Mouse (Mus musculus): ENCODE data around the gene Cox19. TPM values are rescaled to one million over a fixed set of nuclear protein-coding genes. Genes with fewer than 3 reads are reported as not detected.
A peak's percentile ranks its signal among the peaks of the same experiment; 100 is the strongest.

The Cox19 gene
- polyA plus RNA-seq, 1 experiment from 2014 or later: 108 TPM

- no peaks in the 10 kb centered on the region for H3K36me3 ChIP-seq
- no peaks in the 10 kb centered on the region for H3K27me3 ChIP-seq
- no peak overlapping the region for H3K4me3 ChIP-seq
- ATAC-seq (ENCODE audit: insufficient number of reproducible peaks, insufficient read depth, low FRiP score, low TSS enrichment, low read depth): no peak
- 69% methylated on average over 3 of the region's 3 CpGs for WGBS
- H3K4me1 ChIP-seq: no peaks in the 10 kb centered on the region
- no peak overlapping the region for H3K4me2 ChIP-seq
- no peak overlapping the region for H3K27ac ChIP-seq
- H3K9me3 ChIP-seq: no peaks in the 10 kb centered on the region
- no peak overlapping the region for H3K9ac ChIP-seq
Observed at GRCm38 (mm10) chr5:139309946-139310345, 41.3 kb downstream of the Cox19 start.

DNA sequence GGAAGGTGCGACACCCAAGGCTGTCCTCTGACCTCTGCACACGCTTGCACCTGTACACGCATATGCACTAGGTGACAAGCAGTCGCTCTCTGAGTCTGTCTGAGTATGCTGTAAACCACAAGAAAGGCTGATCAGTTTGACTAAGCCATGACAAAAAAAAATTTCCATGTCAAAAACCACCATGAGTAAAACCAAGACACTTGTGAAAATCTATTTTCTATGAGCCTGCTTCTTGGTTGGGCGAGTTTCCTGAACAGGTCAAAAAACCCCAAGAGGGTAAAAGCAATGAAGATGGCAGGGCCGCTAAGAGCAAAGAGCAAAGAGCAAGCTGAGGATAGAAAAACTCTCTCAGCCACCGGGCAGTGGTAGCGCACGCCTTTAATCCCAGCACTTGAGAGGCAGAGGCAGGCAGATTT, 47.6 kb downstream of the Cox19 start:
- 84% methylated on average over 9 of the region's 9 CpGs for WGBS
- Histone ChIP-seq H3K27ac (no peak overlapping the region), H3K9me3 (no peaks in the 10 kb centered on the region), H3K9ac (no peak overlapping the region), H3K4me3 (no peak overlapping the region), H3K4me1 (no peaks in the 10 kb centered on the region), H3K4me2 (no peak overlapping the region), H3K36me3 (no peaks in the 10 kb centered on the region), H3K27me3 (no peaks in the 10 kb centered on the region)
- ATAC-seq (ENCODE audit: insufficient number of reproducible peaks, insufficient read depth, low FRiP score, low TSS enrichment, low read depth): no peak

GRCm38 (mm10) chr5:139302101-139302500, 49.1 kb downstream of the Cox19 start:
- Histone ChIP-seq H3K9me3 (no peaks in the 10 kb centered on the region), H3K4me1 (no peaks in the 10 kb centered on the region), H3K9ac (no peak overlapping the region), H3K27ac (no peak overlapping the region), H3K4me3 (no peak overlapping the region), H3K27me3 (no peaks in the 10 kb centered on the region), H3K4me2 (no peak overlapping the region), H3K36me3 (no peaks in the 10 kb centered on the region)
- WGBS: 90% methylated on average over 6 of the region's 6 CpGs
- ATAC-seq (ENCODE audit: insufficient number of reproducible peaks, insufficient read depth, low FRiP score, low TSS enrichment, low read depth): no peak

- no peak overlapping the region for H3K4me2 ChIP-seq
- no peaks in the 10 kb centered on the region for H3K36me3 ChIP-seq
- 88% methylated on average over 5 of the region's 5 CpGs for WGBS
- no peak for ATAC-seq (ENCODE audit: insufficient number of reproducible peaks, insufficient read depth, low FRiP score, low TSS enrichment, low read depth)
- H3K27ac ChIP-seq: no peak overlapping the region
- no peak overlapping the region for H3K9ac ChIP-seq
- no peaks in the 10 kb centered on the region for H3K27me3 ChIP-seq
- no peak overlapping the region for H3K4me3 ChIP-seq
- no peaks in the 10 kb centered on the region for H3K9me3 ChIP-seq
- no peaks in the 10 kb centered on the region for H3K4me1 ChIP-seq
Observed at GRCm38 (mm10) chr5:139297745-139298144, 53.5 kb downstream of the Cox19 start.

DNA sequence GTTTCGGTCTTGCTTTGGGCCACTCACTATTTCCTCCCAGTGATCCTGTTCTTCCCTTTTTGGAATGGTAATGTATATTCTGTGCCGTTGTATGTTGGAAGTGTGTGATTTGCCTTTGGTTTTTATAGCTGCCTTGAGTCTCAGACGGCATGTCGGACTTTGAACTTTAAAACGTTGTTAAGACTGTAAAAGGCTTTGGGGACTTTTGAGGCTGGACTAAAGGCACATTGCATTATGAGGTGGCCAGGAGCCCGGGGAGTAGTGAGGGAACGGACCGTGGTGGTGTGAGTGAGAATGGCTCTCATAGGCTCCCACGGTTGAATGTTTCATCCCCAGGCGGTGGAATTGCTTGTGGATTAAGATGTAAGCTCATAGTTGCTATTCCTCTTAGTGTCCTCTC, 54.1 kb downstream of the Cox19 start:
- Histone ChIP-seq H3K4me2 (no peak overlapping the region), H3K4me1 (no peaks in the 10 kb centered on the region), H3K27me3 (no peaks in the 10 kb centered on the region), H3K27ac (no peak overlapping the region), H3K9ac (no peak overlapping the region), H3K36me3 (no peaks in the 10 kb centered on the region), H3K9me3 (no peaks in the 10 kb centered on the region), H3K4me3 (no peak overlapping the region)
- 88% methylated on average over 10 of the region's 10 CpGs for WGBS
- ATAC-seq (ENCODE audit: insufficient number of reproducible peaks, insufficient read depth, low FRiP score, low TSS enrichment, low read depth): no peak

DNA sequence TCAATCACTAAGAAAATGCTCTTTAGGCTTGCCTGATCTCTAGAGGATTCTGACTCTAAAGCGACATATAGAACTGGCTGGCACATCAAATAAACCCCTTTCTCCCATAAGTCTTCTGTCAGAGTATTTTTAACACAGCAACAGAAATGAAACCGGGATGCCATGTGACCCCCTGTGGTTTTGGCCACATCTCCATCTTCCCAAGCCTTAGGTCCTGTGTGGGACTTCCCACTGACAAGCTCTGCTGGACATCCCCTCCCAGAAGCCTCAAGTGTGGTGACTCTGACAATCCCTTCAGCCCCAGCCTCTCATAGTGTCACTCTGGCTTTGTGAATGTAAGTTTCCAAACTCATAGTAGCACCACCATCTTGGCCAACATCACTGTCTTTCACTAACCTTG, 57.1 kb downstream of the Cox19 start:
- Histone ChIP-seq H3K9ac (no peak overlapping the region), H3K4me1 (no peaks in the 10 kb centered on the region), H3K9me3 (no peaks in the 10 kb centered on the region), H3K27me3 (no peaks in the 10 kb centered on the region), H3K27ac (no peak overlapping the region), H3K4me2 (no peak overlapping the region), H3K36me3 (no peaks in the 10 kb centered on the region), H3K4me3 (no peak overlapping the region)
- no peak for ATAC-seq (ENCODE audit: insufficient number of reproducible peaks, insufficient read depth, low FRiP score, low TSS enrichment, low read depth)
- 83% methylated on average over 2 of the region's 2 CpGs for WGBS

DNA sequence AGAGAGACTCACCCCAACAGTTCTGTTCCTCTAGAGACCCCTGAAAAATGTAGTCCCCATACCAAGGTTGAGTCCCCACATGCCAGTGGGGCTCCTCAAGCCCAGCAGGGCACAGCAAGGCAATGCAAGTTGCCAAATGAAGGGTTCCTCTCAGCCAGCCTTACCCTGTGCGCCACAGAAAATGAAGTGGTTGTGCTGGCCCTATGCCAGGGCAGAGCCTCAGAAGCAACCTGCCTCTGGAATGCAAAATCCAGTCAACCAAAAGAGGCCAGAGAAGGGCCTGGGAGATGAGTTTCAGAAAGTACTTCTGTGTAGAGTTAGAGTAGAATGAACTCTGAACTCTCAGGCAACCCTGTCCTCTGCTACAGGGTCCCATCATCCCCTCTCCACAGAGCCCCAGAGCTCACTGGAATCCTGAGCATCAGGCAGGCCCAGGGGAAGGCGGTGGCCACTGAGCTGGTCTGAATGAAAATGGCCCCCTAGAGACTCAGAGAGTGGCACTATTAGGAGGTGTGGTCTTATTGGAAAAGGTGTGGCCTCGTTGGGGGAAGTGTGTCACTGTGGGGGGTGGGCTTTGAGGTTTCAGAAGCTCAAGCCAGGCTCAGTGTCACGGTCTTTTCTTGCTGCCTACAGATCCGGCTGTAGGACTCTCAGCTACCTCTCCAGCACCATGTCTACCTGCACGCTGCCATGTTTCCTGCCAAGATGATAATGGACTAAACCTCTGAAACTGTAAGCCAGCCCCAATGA, 59.2 kb downstream of the Cox19 start:
- Histone ChIP-seq H3K4me1 (no peaks in the 10 kb centered on the region), H3K27me3 (no peaks in the 10 kb centered on the region), H3K4me2 (no peak overlapping the region), H3K9me3 (no peaks in the 10 kb centered on the region), H3K4me3 (no peak overlapping the region), H3K36me3 (no peaks in the 10 kb centered on the region), H3K27ac (no peak overlapping the region), H3K9ac (no peak overlapping the region)
- WGBS: 78% methylated on average over 6 of the region's 6 CpGs
- ATAC-seq (ENCODE audit: insufficient number of reproducible peaks, insufficient read depth, low FRiP score, low TSS enrichment, low read depth): 0 out of 2 replicates have a peak, but pooled peaks have one; percentile 15

DNA sequence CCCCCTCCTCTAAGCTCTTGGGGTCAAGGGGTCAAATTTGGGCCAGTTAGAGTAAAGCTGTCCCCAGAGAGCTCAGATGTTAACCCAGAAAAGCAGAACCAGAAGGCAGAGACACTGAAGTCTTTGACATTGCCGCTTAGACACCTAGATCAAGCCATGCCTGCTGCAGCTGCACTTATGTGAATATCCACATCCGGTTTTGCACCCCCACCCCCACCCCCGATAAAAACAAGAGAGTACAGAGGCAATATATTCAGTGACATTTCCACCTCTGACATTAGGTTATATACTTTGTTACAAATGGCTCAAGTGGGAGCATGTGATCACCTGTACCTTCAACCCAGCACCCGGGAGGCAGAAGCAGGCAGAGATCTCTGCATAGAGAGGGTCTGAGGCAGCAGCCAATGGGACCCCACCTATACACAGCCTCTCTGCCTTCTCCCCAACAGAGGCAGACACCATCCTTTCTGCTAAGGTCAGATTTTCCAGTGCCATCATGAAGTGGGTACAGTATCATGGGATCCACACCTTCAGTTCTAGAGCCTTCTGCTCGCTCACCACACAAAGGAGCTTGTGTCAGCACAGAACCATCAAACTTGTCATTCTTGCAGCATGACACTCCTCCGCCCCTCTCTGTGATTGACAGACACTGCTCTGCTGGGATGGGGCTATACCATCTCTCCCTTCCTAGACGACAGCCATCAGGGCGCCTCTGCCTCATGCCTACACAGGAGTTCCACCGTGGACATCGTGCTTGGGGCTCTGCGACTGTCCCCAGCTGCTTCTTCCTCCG, 60.6 kb downstream of the Cox19 start:
- no peaks in the 10 kb centered on the region for H3K9me3 ChIP-seq
- no peak overlapping the region for H3K27ac ChIP-seq
- H3K36me3 ChIP-seq: no peaks in the 10 kb centered on the region
- no peak for ATAC-seq (ENCODE audit: insufficient number of reproducible peaks, insufficient read depth, low FRiP score, low TSS enrichment, low read depth)
- WGBS: 78% methylated on average over 12 of the region's 12 CpGs
- H3K27me3 ChIP-seq: no peaks in the 10 kb centered on the region
- H3K4me2 ChIP-seq: no peak overlapping the region
- no peak overlapping the region for H3K9ac ChIP-seq
- H3K4me1 ChIP-seq: no peaks in the 10 kb centered on the region
- H3K4me3 ChIP-seq: no peak overlapping the region

GRCm38 (mm10) chr5:139288591-139288990, 62.6 kb downstream of the Cox19 start:
- no peaks in the 10 kb centered on the region for H3K4me1 ChIP-seq
- no peak overlapping the region for H3K4me2 ChIP-seq
- no peaks in the 10 kb centered on the region for H3K9me3 ChIP-seq
- 76% methylated on average over 4 of the region's 4 CpGs for WGBS
- no peak overlapping the region for H3K4me3 ChIP-seq
- H3K9ac ChIP-seq: no peak overlapping the region
- H3K27ac ChIP-seq: no peak overlapping the region
- no peaks in the 10 kb centered on the region for H3K27me3 ChIP-seq
- no peak for ATAC-seq (ENCODE audit: insufficient number of reproducible peaks, insufficient read depth, low FRiP score, low TSS enrichment, low read depth)
- H3K36me3 ChIP-seq: no peaks in the 10 kb centered on the region

DNA sequence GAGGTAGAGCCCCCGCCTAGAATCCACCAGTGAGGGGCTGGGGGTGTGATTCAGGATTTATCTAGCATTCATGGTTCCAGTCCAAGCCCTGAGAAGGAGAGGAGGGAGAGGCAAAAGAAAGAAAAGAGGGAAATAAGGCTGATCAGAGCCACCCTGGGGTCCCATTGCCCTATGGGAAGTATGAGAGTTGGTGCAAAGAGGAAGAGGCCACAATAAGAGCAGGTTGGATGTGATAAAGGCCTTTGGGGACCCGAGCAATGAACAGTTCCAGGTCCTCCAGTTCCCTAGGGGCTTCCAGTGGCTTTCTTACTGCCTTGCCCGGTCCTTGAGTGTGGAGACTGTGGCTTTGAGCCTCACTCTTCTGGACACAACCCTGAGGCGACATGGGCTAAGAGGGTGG, 63.4 kb downstream of the Cox19 start:
- Histone ChIP-seq H3K36me3 (no peaks in the 10 kb centered on the region), H3K27ac (no peak overlapping the region), H3K4me2 (no peak overlapping the region), H3K27me3 (no peaks in the 10 kb centered on the region), H3K9me3 (no peaks in the 10 kb centered on the region), H3K4me3 (no peak overlapping the region), H3K4me1 (no peaks in the 10 kb centered on the region), H3K9ac (no peak overlapping the region)
- no peak for ATAC-seq (ENCODE audit: insufficient number of reproducible peaks, insufficient read depth, low FRiP score, low TSS enrichment, low read depth)
- 81% methylated on average over 4 of the region's 4 CpGs for WGBS

- Histone ChIP-seq H3K36me3 (no peaks in the 10 kb centered on the region), H3K27me3 (no peaks in the 10 kb centered on the region), H3K9ac (no peak overlapping the region), H3K27ac (no peak overlapping the region), H3K4me3 (no peak overlapping the region), H3K4me2 (no peak overlapping the region), H3K9me3 (no peaks in the 10 kb centered on the region), H3K4me1 (no peaks in the 10 kb centered on the region)
- ATAC-seq (ENCODE audit: insufficient number of reproducible peaks, insufficient read depth, low FRiP score, low TSS enrichment, low read depth): no peak
- 77% methylated on average over 5 of the region's 5 CpGs for WGBS
Observed at GRCm38 (mm10) chr5:139287099-139287498, 64.1 kb downstream of the Cox19 start.
